Mouse (Mus musculus): Measurements from ENCODE around the gene Fam98c. TPM values are rescaled to one million over a fixed set of nuclear protein-coding genes. Genes with fewer than 3 reads are reported as not detected.
"Not testable (repeated sequence)": the region's sequence is repeated elsewhere in the genome, so short reads cannot be mapped to it uniquely, and the experiment has no call there.

The Fam98c gene
- polyA plus RNA-seq, 1 experiment: 9.9 TPM

- not testable (repeated sequence) for H3K4me3 ChIP-seq (ENCODE audit: insufficient read depth, low read depth, low read length); H3K4me1 ChIP-seq (ENCODE audit: control insufficient read depth, insufficient read depth, insufficient read length, low read length); H3K27ac ChIP-seq (replicated peaks; ENCODE audit: low read depth, low read length)
Observed at GRCm38 (mm10) chr7:29139237-29139636, 16.8 kb downstream of the Fam98c start.

- Histone ChIP-seq H3K4me3 (ENCODE audit: insufficient read depth, low read depth, low read length) (no peak overlapping the region), H3K4me1 (ENCODE audit: control insufficient read depth, insufficient read depth, insufficient read length, low read length) (no peaks in the 10 kb centered on the region), H3K27ac (replicated peaks; ENCODE audit: low read depth, low read length) (no peak overlapping the region)
Observed at GRCm38 (mm10) chr7:29137429-29137828, 18.6 kb downstream of the Fam98c start.

DNA sequence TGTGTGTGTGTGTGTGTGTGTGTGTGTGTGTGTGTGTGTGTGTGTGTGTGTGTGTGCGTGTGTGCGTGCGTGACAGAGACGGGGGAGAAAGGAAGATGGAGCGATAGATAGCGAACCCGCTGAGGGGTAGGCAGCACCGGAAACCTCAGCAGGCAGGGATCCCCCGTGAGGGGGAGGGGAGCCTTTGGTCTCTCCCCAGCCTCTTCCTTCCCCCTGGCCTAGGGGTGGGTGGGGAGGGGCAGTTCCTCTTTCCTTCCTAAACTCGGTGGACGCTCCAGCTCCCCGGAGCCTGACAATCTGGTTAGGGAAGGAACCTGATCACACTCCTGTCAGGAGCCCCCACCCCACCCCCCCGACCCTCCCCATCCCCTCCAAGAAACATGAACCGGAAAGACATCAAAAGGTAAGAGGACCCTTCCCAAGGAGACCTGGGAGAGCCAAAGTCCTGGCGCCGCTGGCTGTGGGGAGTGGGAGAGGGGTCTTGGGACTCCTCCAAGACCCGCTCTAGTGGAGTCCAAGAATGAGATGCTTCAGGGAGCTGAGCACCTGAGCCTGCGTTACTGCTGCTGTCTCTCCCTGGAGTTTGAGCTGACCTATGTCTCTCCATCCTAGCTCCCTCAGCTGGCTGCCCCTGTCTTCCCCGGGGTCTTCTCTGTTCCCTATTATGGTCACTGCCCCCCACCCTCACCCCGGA, 21.2 kb downstream of the Fam98c start, which contains the start of gene Rasgrp4:
Gene Rasgrp4 (plus strand): TSS at position 159 of the 694 bp plus-strand sequence.
- Histone ChIP-seq H3K27ac (replicated peaks; ENCODE audit: low read depth, low read length) (no peak within 1 kb of the TSS; the same call in 1 of the 2 replicates), H3K4me3 (ENCODE audit: insufficient read depth, low read depth, low read length) (peak within 1 kb of the TSS; percentile 53), H3K4me1 (ENCODE audit: control insufficient read depth, insufficient read depth, insufficient read length, low read length) (no peaks in the 10 kb centered on the region)

DNA sequence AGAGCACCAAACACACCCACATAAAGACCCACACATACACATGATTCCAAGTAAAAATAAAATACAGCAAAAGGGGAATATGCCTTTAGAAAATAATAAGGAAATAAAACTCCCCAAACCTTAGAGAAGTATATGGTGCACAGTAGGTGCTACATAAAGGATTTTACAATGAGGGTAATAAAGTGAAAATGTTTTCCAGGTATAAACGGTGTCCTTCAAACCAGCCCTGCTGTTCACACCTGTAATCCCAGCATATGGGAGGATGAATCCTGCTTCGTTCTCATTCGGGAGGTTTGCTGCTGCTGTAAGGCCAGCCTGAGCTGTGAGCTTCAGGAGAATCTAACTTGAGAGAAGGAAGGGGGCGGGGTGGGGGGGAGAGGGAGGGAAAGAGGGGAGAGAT, 21.8 kb downstream of the Fam98c start:
- H3K4me3 ChIP-seq (ENCODE audit: insufficient read depth, low read depth, low read length): no peak overlapping the region
- H3K27ac ChIP-seq (replicated peaks; ENCODE audit: low read depth, low read length): no peak overlapping the region
- no peaks in the 10 kb centered on the region for H3K4me1 ChIP-seq (ENCODE audit: control insufficient read depth, insufficient read depth, insufficient read length, low read length)

GRCm38 (mm10) chr7:29128725-29129124, 27.3 kb downstream of the Fam98c start:
- Histone ChIP-seq H3K27ac (replicated peaks; ENCODE audit: low read depth, low read length) (no peak overlapping the region), H3K4me1 (ENCODE audit: control insufficient read depth, insufficient read depth, insufficient read length, low read length) (peaks cover 3% of the 10 kb centered on the region; the same call in 1 of the 2 replicates), H3K4me3 (ENCODE audit: insufficient read depth, low read depth, low read length) (no peak overlapping the region)

GRCm38 (mm10) chr7:29126173-29126915, 29.7 kb downstream of the Fam98c start:
- no peak overlapping the region for H3K4me3 ChIP-seq (ENCODE audit: insufficient read depth, low read depth, low read length)
- H3K4me1 ChIP-seq (ENCODE audit: control insufficient read depth, insufficient read depth, insufficient read length, low read length): peaks cover 3% of the 10 kb centered on the region; the same call in 1 of the 2 replicates
- no peak overlapping the region for H3K27ac ChIP-seq (replicated peaks; ENCODE audit: low read depth, low read length)

DNA sequence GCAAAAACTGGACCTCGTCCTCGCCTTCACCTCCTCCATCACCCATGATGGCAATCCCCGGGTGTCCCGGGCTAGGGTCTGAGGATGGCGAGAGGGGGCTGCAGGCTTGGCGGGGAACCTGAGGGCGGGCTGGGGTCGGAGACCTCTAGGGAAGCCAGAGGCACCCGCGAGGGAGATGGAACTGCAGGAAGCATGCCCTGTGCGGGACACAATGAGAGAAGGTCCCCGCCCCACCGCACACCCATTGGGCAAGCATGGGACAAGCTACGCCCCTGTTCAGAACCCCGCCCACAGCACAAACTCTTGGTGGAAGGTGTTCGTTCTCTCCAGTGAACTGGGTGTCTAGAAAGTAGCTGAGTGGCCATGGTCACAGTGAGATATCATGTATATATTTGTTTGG, 31.1 kb downstream of the Fam98c start, which contains the start of gene Ryr1:
Gene Ryr1 (minus strand): TSS at position 210 of the 400 bp plus-strand sequence.
- H3K4me1 ChIP-seq (ENCODE audit: control insufficient read depth, insufficient read depth, insufficient read length, low read length): peaks cover 3% of the 10 kb centered on the region; the same call in 1 of the 2 replicates
- no peak within 1 kb of the TSS for H3K27ac ChIP-seq (replicated peaks; ENCODE audit: low read depth, low read length)
- no peak within 1 kb of the TSS; the same call in 1 of the 2 replicates for H3K4me3 ChIP-seq (ENCODE audit: insufficient read depth, low read depth, low read length)

GRCm38 (mm10) chr7:29123531-29124358, 32.3 kb downstream of the Fam98c start:
- no peak overlapping the region for H3K4me3 ChIP-seq (ENCODE audit: insufficient read depth, low read depth, low read length)
- H3K27ac ChIP-seq (replicated peaks; ENCODE audit: low read depth, low read length): no peak overlapping the region
- H3K4me1 ChIP-seq (ENCODE audit: control insufficient read depth, insufficient read depth, insufficient read length, low read length): peaks cover 3% of the 10 kb centered on the region; the same call in 1 of the 2 replicates

DNA sequence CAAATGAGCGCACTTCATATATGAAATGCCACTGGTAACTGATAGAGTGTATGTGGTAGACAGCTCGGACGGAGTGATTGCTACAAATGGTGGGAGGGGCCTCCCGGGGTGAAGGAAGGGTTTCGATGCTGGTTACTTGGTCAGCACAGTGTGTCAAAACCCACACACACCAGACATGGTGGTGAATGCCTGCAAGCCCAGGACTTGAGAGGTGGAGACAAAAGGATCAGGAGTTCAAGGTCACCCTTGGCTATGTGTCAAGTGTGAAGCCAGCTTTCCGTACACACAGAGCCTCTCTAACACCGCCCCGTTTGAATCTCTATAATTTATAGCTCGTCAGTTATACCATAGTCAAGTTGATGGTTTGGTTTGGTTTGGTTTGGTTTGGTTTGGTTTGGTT, 33.2 kb downstream of the Fam98c start:
- no peak overlapping the region for H3K4me3 ChIP-seq (ENCODE audit: insufficient read depth, low read depth, low read length)

DNA sequence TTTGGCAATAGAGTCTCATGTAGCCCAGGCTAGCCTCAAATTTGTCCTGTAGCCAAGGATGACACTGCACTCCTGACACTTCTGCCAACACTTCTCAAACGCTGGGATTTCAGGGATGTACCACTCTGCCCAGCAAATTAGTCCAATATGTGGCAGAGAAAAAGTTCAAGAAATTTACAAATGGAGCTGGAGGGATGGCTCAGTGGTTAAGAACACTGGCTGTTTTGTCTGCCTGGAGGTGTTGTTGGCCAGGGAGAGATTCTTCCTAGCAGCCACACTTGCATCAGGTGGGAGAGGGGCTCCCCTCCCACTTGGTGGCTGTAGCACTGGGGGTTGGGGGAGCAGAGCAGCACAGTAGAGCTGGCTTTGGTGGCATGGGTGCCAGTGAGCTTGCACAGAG, 36.5 kb downstream of the Fam98c start:
- Histone ChIP-seq H3K4me3 (ENCODE audit: insufficient read depth, low read depth, low read length) (no peak overlapping the region), H3K27ac (replicated peaks; ENCODE audit: low read depth, low read length) (no peak overlapping the region), H3K4me1 (ENCODE audit: control insufficient read depth, insufficient read depth, insufficient read length, low read length) (no peaks in the 10 kb centered on the region)

More for the DNA sequence above, 33.2 kb downstream of the Fam98c start:
- Histone ChIP-seq H3K4me1 (ENCODE audit: control insufficient read depth, insufficient read depth, insufficient read length, low read length) (peaks cover 3% of the 10 kb centered on the region; the same call in 1 of the 2 replicates), H3K27ac (replicated peaks; ENCODE audit: low read depth, low read length) (no peak overlapping the region)

GRCm38 (mm10) chr7:29118142-29118851, 37.7 kb downstream of the Fam98c start:
- no peak overlapping the region for H3K27ac ChIP-seq (replicated peaks; ENCODE audit: low read depth, low read length)
- no peak overlapping the region for H3K4me3 ChIP-seq (ENCODE audit: insufficient read depth, low read depth, low read length)
- H3K4me1 ChIP-seq (ENCODE audit: control insufficient read depth, insufficient read depth, insufficient read length, low read length): no peaks in the 10 kb centered on the region

DNA sequence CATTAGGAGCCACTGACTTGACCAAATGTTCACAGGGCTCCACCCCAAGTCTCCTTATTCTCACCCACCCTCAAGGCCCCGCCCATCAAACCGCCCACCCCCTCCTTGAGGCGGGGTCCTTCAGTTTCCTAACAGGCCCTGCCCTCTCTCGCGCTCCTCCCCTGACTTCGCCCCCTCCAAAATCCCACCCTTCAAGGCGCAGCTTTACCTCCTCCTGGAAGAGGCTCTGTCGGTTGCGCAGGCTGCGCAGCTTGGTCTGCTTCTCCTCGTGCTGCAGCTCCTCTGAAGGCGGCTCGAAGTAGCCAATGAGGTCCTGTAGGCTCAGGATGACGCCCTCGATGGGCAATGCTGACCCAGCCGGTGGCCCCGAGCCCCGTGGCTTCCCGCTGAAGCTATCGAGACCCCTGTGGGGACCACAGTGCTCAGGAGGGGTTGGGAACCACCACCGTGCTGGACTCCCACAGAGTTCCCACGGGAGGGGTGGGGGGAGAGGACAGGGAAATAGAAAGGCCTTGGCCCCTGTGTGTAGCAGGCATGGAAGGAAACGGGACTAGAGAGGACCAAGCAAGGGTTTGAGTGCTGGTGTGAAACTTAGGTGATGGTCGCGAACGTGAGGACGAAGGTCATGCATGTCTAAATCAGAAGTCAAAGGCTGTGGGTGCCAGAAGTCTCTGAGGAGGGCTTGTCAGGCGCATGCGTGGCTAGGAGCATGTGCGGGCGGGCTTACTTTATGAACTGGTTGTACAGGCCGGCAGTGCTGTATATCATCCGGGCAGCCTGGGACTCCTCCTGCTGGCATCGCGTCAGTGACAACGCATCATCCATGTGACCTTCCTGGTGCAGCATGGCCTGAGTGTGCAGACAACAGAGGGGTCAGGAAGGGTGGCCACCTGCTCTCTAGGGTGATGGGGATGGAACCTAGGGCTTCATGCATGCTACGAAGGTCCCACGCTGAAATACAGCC, 46.8 kb downstream of the Fam98c start:
- H3K4me1 ChIP-seq (ENCODE audit: control insufficient read depth, insufficient read depth, insufficient read length, low read length): no peaks in the 10 kb centered on the region; the same call in 1 of the 2 replicates
- H3K27ac ChIP-seq (replicated peaks; ENCODE audit: low read depth, low read length): no peak overlapping the region
- no peak overlapping the region for H3K4me3 ChIP-seq (ENCODE audit: insufficient read depth, low read depth, low read length)

All from brown adipose tissue, adult 24 weeks (tissue).